Mouse (Mus musculus) subcutaneous adipose tissue, adult 2 months (tissue): ENCODE data around the gene Iyd. TPM values are rescaled to one million over a fixed set of nuclear protein-coding genes. Genes with fewer than 3 reads are reported as not detected.

Source experiments
- polyA plus RNA-seq: library from polyadenylated mRNA; depleted of rRNA; stranded (reverse); fragments of >200 nt; gene quantifications from 2 replicates; pipeline ENCODE4 v1.2.3, GENCODE M21; 2012; ENCODE audit warnings: low replicate concordance; rRNA removed

Iyd gene
- 0.14 TPM in 1 of 2 replicates, not detected in the other for polyA plus RNA-seq

GRCm38 (mm10) chr10:3540003-3540827, at the start of gene Iyd:
TSS of gene Iyd (plus strand) at chr10:3540240.

Other genes with a start within 250 kb of the Iyd start
- 0.06 and 0.78 TPM in 2 replicates for gene Ppp1r14c, start 174.2 kb upstream of the Iyd start, polyA plus RNA-seq
- gene Plekhg1, start 200.1 kb downstream of the Iyd start, polyA plus RNA-seq, result 8.1 and 9.3 TPM in 2 replicates